Mouse (Mus musculus) right cerebral cortex, postnatal 10 days (tissue): ENCODE measurements at regions not wholly inside any gene's neighbourhood (a gene's known extent, or its start where the extent isn't known, plus 50 kb on each side); places are given as distances from the start of the nearest gene placed in this dataset.
A peak's percentile ranks its signal among the peaks of the same experiment; 100 is the strongest.

Experiments used
- DNase-seq, 2 experiments: peaks; one replicate each; pipeline ENCODE4 v3.0.0; 2021; ENCODE audit warnings: low spot score in 2 of 2

GRCm38 (mm10) chr3:131698070-131698750 lies 133.6 kb downstream of the Papss1 start:
- DNase-seq: no peak

- peak; percentile 33 to 54 for DNase-seq
Observed at GRCm38 (mm10) chr3:131703134-131703533, 138.6 kb downstream of the Papss1 start.

GRCm38 (mm10) chr3:131713532-131713931 lies 149.0 kb downstream of the Papss1 start:
- no peak for DNase-seq

- DNase-seq: no peak
Observed at GRCm38 (mm10) chr3:131718761-131719160, 154.2 kb downstream of the Papss1 start.

GRCm38 (mm10) chr3:131728618-131729017 lies 164.1 kb downstream of the Papss1 start:
- DNase-seq: no peak

GRCm38 (mm10) chr3:131734226-131734625 lies 169.7 kb downstream of the Papss1 start:
- no peak for DNase-seq

GRCm38 (mm10) chr3:131737461-131737860 lies 172.9 kb downstream of the Papss1 start:
- no peak for DNase-seq

GRCm38 (mm10) chr3:131737953-131738598 lies 173.5 kb downstream of the Papss1 start:
- DNase-seq: no peak

- DNase-seq: no peak
Observed at GRCm38 (mm10) chr3:131755537-131755936, 191.0 kb downstream of the Papss1 start.

GRCm38 (mm10) chr3:131756126-131756525 lies 191.6 kb downstream of the Papss1 start:
- no peak for DNase-seq

GRCm38 (mm10) chr3:131769976-131770375 lies 205.4 kb downstream of the Papss1 start:
- DNase-seq: no peak

- no peak for DNase-seq
Observed at GRCm38 (mm10) chr3:131770486-131770885, 205.9 kb downstream of the Papss1 start.

GRCm38 (mm10) chr3:131771863-131772546 lies 207.4 kb downstream of the Papss1 start:
- no peak for DNase-seq

GRCm38 (mm10) chr3:131772593-131772992 lies 208.0 kb downstream of the Papss1 start:
- no peak for DNase-seq

GRCm38 (mm10) chr3:131775431-131775830 lies 210.9 kb downstream of the Papss1 start:
- no peak for DNase-seq

- DNase-seq: no peak
Observed at GRCm38 (mm10) chr3:131776650-131777049, 212.1 kb downstream of the Papss1 start.

GRCm38 (mm10) chr3:131779803-131780202 lies 215.2 kb downstream of the Papss1 start:
- DNase-seq: no peak

GRCm38 (mm10) chr3:131785524-131785923 lies 221.0 kb downstream of the Papss1 start:
- DNase-seq: no peak

- DNase-seq: no peak
Observed at GRCm38 (mm10) chr3:131788321-131788720, 223.8 kb downstream of the Papss1 start.

- no peak for DNase-seq
Observed at GRCm38 (mm10) chr3:131789177-131789576, 224.6 kb downstream of the Papss1 start.

- no peak for DNase-seq
Observed at GRCm38 (mm10) chr3:131794056-131794455, 229.5 kb downstream of the Papss1 start.

- DNase-seq: no peak
Observed at GRCm38 (mm10) chr3:131795108-131796005, 230.8 kb downstream of the Papss1 start.
